Mouse (Mus musculus) retina, postnatal 7 days (tissue): ENCODE data around the gene Ddhd1.
A peak's percentile ranks its signal among the peaks of the same experiment; 100 is the strongest.
"Not testable (repeated sequence)": the region's sequence is repeated elsewhere in the genome, so short reads cannot be mapped to it uniquely, and the experiment has no call there.

Experiments used
- DNase-seq: peaks from one replicate; pipeline ENCODE4 v3.0.0-alpha.2; 2012; ENCODE audit warnings: low read depth, low spot score

The Ddhd1 gene

GRCm38 (mm10) chr14:45580923-45581827 is 76.8 kb downstream of the Ddhd1 start:
- not testable (repeated sequence) for DNase-seq

- DNase-seq: peak; percentile 43
Measured at GRCm38 (mm10) chr14:45566066-45566937, 91.6 kb downstream of the Ddhd1 start.

- DNase-seq: no peak
Measured at GRCm38 (mm10) chr14:45565216-45566065, 92.5 kb downstream of the Ddhd1 start.

GRCm38 (mm10) chr14:45563577-45563976 is 94.4 kb downstream of the Ddhd1 start:
- no peak for DNase-seq

- DNase-seq: no peak
Measured at GRCm38 (mm10) chr14:45561681-45562080, 96.3 kb downstream of the Ddhd1 start.

- no peak for DNase-seq
Measured at GRCm38 (mm10) chr14:45559018-45559417, 98.9 kb downstream of the Ddhd1 start.

- DNase-seq: no peak
Measured at GRCm38 (mm10) chr14:45554336-45554735, 103.6 kb downstream of the Ddhd1 start.

GRCm38 (mm10) chr14:45553854-45554253 is 104.1 kb downstream of the Ddhd1 start:
- no peak for DNase-seq

- DNase-seq: no peak
Measured at GRCm38 (mm10) chr14:45552431-45552830, 105.5 kb downstream of the Ddhd1 start.

GRCm38 (mm10) chr14:45551121-45551768 is 106.7 kb downstream of the Ddhd1 start:
- no peak for DNase-seq

- DNase-seq: no peak
Measured at GRCm38 (mm10) chr14:45550010-45550647, 107.8 kb downstream of the Ddhd1 start.

GRCm38 (mm10) chr14:45548118-45548517 is 109.8 kb downstream of the Ddhd1 start:
- no peak for DNase-seq

GRCm38 (mm10) chr14:45544905-45545304 is 113.0 kb downstream of the Ddhd1 start:
- DNase-seq: no peak

- no peak for DNase-seq
Measured at GRCm38 (mm10) chr14:45544026-45544425, 113.9 kb downstream of the Ddhd1 start.

- DNase-seq: peak; percentile 72
Measured at GRCm38 (mm10) chr14:45539659-45540468, 118.1 kb downstream of the Ddhd1 start.
